Mouse (Mus musculus) embryonic facial prominence, embryonic 13.5 days (tissue): Measurements from ENCODE around the gene Pbx2. TPM values are rescaled to one million over a fixed set of nuclear protein-coding genes. Genes with fewer than 3 reads are reported as not detected.

Source experiments
- ATAC-seq: fragments of 200-750 bp; cut with Nextera tagmentation; 2 replicates; pipeline ENCODE4 v1.8.0; 2017; ENCODE audit warnings: low read depth; ENCODE audit not compliant: insufficient number of reproducible peaks, insufficient read depth, low FRiP score, low TSS enrichment
- H3K27ac ChIP-seq: fragments of 300-500 bp; sonication (generic); 2 replicates; pipeline ENCODE4 v1.5.1; 2015; ENCODE audit warnings: moderate library complexity, mild to moderate bottlenecking, inconsistent platforms
- H3K27me3 ChIP-seq: fragments of 300-500 bp; sonication (generic); 2 replicates; pipeline ENCODE4 v1.6.1; 2015; ENCODE audit warnings: mild to moderate bottlenecking, inconsistent platforms
- H3K36me3 ChIP-seq: fragments of 300-500 bp; sonication (generic); 2 replicates; pipeline ENCODE4 v1.6.1; 2015; ENCODE audit warnings: mild to moderate bottlenecking, inconsistent platforms
- H3K4me1 ChIP-seq: fragments of 300-500 bp; sonication (generic); 2 replicates; pipeline ENCODE4 v1.6.1; 2015; ENCODE audit warnings: inconsistent platforms
- H3K4me2 ChIP-seq: fragments of 300-500 bp; sonication (generic); 2 replicates; pipeline ENCODE4 v1.6.1; 2015; ENCODE audit warnings: moderate library complexity, mild to moderate bottlenecking, inconsistent platforms
- H3K4me3 ChIP-seq: fragments of 300-500 bp; sonication (generic); 2 replicates; pipeline ENCODE4 v1.5.1; 2015; ENCODE audit warnings: mild to moderate bottlenecking, inconsistent platforms
- H3K9ac ChIP-seq: fragments of 300-500 bp; sonication (generic); 2 replicates; pipeline ENCODE4 v1.6.1; 2015; ENCODE audit warnings: mild to moderate bottlenecking, inconsistent platforms
- H3K9me3 ChIP-seq: fragments of 300-500 bp; sonication (generic); 2 replicates; pipeline ENCODE4 v1.6.1; 2016; ENCODE audit warnings: inconsistent platforms
- WGBS: fragments of 180-500 bp; shearing (Covaris S2); methylation state at CpG from one replicate; pipeline ENCODE4 v1.1.7; 2015; ENCODE audit warnings: mixed read lengths; 5-methylcytosine and 5-hydroxymethylcytosine counted together
- polyA plus RNA-seq: library from polyadenylated mRNA; unstranded; fragments of >200 nt; fragmentation: Nextera tagmentation; extraction: Ambion mirVana; gene quantifications from 2 replicates; pipeline ENCODE4 v1.2.1, GENCODE M21; 2015

Pbx2 gene
- polyA plus RNA-seq, 1 experiment from 2014 or later, result 19.2 TPM

DNA sequence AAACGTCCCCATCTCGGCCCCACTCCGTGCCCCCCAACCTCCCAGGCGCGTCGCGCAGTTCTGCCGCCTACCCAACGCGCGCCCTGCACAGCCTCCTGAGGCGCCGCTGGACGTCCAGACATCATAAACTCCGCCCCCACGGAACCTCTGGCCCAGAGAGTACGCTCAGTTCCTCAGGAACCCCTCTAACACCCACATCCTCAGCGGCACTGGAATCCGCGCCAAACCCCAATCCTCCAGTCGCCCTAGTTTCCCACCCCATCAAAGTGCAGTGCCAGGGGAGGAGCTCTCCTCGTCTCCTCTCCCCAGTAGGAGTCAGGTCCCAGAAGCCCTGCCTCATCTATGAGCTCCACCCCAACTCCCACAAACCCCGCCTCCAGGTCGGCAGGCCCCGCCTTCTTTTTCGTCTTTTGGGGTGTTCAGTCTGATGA is 41.2 kb downstream of the Pbx2 start:
- 0 out of 2 replicates have a peak overlapping the region, but pooled peaks have one; percentile 22 for H3K27ac ChIP-seq
- H3K9me3 ChIP-seq, result no peaks in the 10 kb centered on the region
- H3K4me2 ChIP-seq, result peak overlapping the region; percentile 91
- H3K27me3 ChIP-seq, result peaks cover 49% of the 10 kb centered on the region
- ATAC-seq, result peak; percentile 52
- H3K4me1 ChIP-seq, result peaks cover 51% of the 10 kb centered on the region
- WGBS, result 1% methylated on average over 26 of the region's 26 CpGs
- H3K9ac ChIP-seq, result peak overlapping the region; percentile 67
- H3K36me3 ChIP-seq, result no peaks in the 10 kb centered on the region
- peak overlapping the region; percentile 46 for H3K4me3 ChIP-seq

DNA sequence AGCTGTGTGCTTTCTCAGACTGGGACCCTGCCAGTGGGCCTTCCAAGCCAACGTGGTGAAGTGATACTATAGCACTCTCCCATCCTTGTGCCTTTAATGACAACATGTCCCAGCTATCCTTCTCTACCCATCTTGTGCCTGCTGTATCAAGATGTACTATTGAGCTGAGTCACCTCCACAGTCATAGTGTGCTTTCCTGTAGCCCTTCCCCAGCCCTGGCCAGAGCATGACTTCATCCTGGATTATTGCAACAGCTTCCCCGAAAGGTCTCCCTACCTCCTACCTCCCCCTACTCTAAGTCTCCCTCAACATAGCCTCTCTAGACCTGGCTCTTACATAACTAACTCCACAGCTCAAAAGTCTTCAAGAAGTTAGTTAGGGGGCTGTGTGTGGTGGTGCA is 44.6 kb downstream of the Pbx2 start:
- WGBS, result 68% methylated on average over 2 of the region's 2 CpGs
- ATAC-seq, result no peak
- no peaks in the 10 kb centered on the region for H3K9me3 ChIP-seq
- H3K4me3 ChIP-seq, result no peak overlapping the region
- H3K27me3 ChIP-seq, result peaks cover 35% of the 10 kb centered on the region
- no peak overlapping the region for H3K27ac ChIP-seq
- H3K36me3 ChIP-seq, result no peaks in the 10 kb centered on the region
- H3K4me1 ChIP-seq, result peaks cover 23% of the 10 kb centered on the region
- H3K9ac ChIP-seq, result no peak overlapping the region
- no peak overlapping the region for H3K4me2 ChIP-seq

DNA sequence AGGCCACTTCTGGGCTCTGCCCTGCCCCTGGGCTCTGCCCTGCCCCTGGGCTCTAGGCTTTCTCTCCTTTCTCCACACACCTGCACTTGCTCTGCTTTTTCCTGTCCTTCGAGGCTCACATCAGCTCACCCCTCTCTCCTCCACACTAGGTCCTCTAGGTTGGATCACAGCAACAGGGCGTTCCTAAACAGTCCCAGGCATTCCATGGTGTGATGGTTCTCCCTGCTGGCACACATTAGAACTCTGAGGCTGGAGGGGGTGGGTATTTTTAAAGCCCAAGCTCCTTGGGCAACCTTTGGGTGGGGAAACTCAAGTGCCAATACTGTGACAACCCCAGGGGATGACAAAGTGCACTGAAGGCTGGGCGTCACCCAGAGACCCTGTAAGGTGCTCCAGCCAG is 46.4 kb downstream of the Pbx2 start:
- Histone ChIP-seq H3K27ac (peak overlapping the region; percentile 28; the same call in 1 of the 2 replicates), H3K4me1 (peaks cover 18% of the 10 kb centered on the region), H3K9me3 (no peaks in the 10 kb centered on the region), H3K4me3 (no peak overlapping the region), H3K4me2 (no peak overlapping the region), H3K9ac (0 out of 2 replicates have a peak overlapping the region, but pooled peaks have one; percentile 32), H3K27me3 (peaks cover 17% of the 10 kb centered on the region), H3K36me3 (no peaks in the 10 kb centered on the region)
- no peak for ATAC-seq
- WGBS, result 55% methylated on average over 3 of the region's 3 CpGs

DNA sequence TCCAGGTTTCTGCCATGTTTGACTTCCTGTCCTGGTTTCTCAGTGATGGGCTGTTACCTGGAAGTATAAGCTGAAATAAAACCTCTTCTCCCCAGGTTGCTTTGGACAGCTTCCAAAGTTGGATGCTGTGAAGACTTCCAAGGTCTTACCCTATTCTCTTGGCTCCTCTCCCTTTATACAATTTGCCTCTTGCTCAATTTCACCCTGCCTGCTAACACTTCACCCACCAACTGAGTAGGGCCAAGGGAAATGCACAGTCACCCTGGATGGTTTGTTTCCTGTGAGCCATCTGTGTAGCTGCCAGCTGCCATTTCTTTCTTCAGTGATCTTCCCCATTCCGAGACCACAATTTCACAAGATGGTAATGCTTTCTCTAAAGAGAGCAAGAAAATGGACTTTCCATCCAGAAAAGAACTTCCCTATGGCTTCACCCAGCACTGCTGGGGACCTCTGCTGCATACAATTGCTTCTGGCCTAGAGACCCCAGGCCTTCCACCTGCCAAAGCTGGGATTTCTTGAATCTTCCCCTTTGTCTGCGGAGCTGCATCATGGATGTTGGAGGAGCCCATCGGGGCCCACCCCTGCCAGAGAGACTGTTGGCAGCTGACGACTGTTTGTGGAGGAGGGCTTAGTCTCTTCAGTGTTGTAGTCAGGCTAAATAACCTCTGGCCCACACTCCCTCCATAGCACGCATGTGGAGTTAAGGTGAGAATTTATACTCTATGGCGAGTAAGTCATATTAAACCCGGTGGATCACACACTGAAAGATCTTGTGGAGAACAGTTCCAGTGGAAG is 48.6 kb downstream of the Pbx2 start:
- H3K36me3 ChIP-seq, result no peaks in the 10 kb centered on the region
- H3K27ac ChIP-seq, result no peak overlapping the region
- no peak for ATAC-seq
- H3K9me3 ChIP-seq, result no peaks in the 10 kb centered on the region
- H3K4me1 ChIP-seq, result peaks cover 17% of the 10 kb centered on the region
- 0 out of 2 replicates have a peak, but pooled peaks cover 2% of the 10 kb centered on the region for H3K27me3 ChIP-seq
- no peak overlapping the region for H3K9ac ChIP-seq
- WGBS, result 79% methylated on average over 7 of the region's 7 CpGs
- no peak overlapping the region for H3K4me2 ChIP-seq
- no peak overlapping the region for H3K4me3 ChIP-seq

DNA sequence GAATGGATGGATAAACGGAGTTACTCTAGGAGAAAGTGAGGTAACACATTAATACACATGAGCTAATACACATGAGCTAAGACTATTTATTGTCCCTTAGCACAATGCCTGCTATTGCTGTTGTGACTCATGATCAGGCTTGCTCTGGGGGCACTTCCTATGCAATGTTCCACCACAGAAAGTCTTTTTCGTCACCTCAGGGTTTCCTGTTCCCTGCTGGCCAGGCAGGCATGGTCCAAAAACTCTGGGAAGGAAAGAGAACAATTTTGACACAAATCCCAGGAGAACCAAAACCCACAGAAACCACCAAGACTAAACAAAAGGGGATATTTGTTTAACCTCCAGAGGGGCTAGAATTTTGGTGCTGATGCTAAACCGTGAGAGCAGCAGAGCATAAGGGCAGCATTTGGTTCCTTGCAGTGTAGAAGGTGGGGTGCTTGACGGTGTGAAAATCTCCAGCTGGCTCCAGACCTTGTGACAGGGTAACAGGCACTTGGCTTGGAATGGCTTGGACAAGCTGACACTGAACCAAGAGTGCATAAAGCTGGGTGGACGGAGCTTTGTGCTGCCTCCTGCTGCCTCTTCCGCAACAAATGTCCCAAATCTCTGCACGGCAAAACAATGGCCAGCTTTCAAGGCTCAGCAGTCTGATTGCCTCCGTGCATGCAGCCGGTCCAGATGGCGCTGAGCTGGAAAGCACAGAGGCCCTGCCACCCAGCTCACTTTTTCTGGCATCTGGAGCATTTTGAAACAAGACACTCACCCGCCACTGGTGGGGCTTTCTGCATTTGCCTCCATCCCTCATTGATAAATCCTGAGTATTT is 49.9 kb downstream of the Pbx2 start:
- ATAC-seq, result peak; percentile 29; the same call in 1 of the 2 replicates
- peaks cover 27% of the 10 kb centered on the region for H3K4me1 ChIP-seq
- no peak overlapping the region for H3K4me3 ChIP-seq
- H3K9me3 ChIP-seq, result no peaks in the 10 kb centered on the region
- H3K4me2 ChIP-seq, result peak overlapping the region; percentile 36
- H3K9ac ChIP-seq, result peak overlapping the region; percentile 47; the same call in 1 of the 2 replicates
- 12% methylated on average over 11 of the region's 11 CpGs for WGBS
- H3K27ac ChIP-seq, result peak overlapping the region; percentile 91
- H3K36me3 ChIP-seq, result no peaks in the 10 kb centered on the region
- no peaks in the 10 kb centered on the region for H3K27me3 ChIP-seq

DNA sequence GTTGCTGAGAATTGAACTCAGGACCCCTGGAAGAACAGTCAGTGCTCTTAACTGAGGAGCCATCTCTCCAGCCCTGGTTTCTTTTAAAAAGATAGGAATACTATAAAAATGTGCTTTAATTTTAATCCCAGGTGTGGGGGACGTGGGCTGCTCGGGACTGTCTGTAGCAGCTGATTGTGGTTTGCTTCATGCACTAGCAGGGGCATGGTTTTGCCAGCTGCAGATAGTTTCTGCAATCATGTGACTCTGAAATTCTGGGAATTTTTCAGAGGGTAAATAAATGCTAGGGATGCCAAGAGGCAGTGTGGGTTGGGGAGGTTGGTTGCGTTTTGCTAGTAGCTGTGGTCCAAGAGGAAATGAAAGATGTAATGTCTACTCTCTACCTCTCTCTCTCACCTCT is 50.9 kb downstream of the Pbx2 start:
- H3K27ac ChIP-seq, result peak overlapping the region; percentile 91
- 37% methylated on average over 3 of the region's 3 CpGs for WGBS
- no peak for ATAC-seq

DNA sequence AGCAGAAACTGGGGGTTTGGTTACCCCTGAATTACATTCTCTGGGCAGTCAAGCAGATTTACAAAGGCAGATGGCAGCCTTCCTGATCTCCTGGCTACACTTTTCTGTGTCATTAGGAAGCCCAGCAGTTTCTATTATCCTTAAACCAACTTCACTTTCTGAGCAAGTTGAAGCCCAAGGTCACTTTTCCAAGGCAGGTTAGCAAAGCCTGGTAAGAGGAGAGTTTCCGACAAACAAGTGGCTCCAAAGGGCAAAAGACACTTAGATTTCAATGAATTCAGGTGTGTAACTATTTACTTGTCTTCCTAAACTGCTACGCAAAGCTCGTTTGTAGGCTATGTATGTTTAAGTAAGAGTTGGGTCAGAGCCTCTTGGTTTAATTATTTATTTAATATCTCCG is 52.3 kb downstream of the Pbx2 start:
- no peak overlapping the region for H3K27ac ChIP-seq
- no peaks in the 10 kb centered on the region for H3K9me3 ChIP-seq
- H3K4me1 ChIP-seq, result peaks cover 43% of the 10 kb centered on the region
- no peak overlapping the region for H3K4me3 ChIP-seq
- no peaks in the 10 kb centered on the region for H3K27me3 ChIP-seq
- H3K4me2 ChIP-seq, result no peak overlapping the region
- no peaks in the 10 kb centered on the region for H3K36me3 ChIP-seq
- ATAC-seq, result no peak
- no peak overlapping the region for H3K9ac ChIP-seq
- WGBS, result 91% methylated on average over 4 of the region's 4 CpGs

More for the DNA sequence above, 50.9 kb downstream of the Pbx2 start:
- Histone ChIP-seq H3K36me3 (no peaks in the 10 kb centered on the region), H3K4me1 (peaks cover 33% of the 10 kb centered on the region), H3K4me2 (no peak overlapping the region), H3K4me3 (no peak overlapping the region), H3K9me3 (no peaks in the 10 kb centered on the region), H3K9ac (no peak overlapping the region), H3K27me3 (no peaks in the 10 kb centered on the region)

DNA sequence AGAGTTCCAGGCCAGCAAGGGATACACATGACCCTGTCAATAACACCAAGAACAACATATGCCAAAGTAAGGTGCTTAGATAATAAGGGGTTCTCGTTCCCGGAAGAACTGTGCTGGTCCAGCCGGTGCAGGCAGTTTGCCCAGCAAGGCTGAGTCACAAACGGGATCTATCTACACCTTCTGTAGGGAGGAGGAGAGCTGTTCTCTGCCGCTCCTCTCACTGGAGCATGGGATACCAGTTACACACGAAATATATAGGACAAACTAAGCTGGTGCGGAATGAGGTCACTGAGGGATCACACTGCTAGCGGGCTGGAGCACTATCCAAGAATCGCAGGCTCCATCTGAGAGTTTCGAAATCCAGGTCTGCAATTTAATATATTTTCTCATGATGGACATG is 52.9 kb downstream of the Pbx2 start:
- Histone ChIP-seq H3K4me3 (no peak overlapping the region), H3K27me3 (no peaks in the 10 kb centered on the region), H3K4me1 (peaks cover 48% of the 10 kb centered on the region), H3K36me3 (peaks cover 2% of the 10 kb centered on the region; the same call in 1 of the 2 replicates), H3K9me3 (no peaks in the 10 kb centered on the region), H3K27ac (no peak overlapping the region), H3K4me2 (peak overlapping the region; percentile 78; the same call in 1 of the 2 replicates), H3K9ac (no peak overlapping the region)
- 79% methylated on average over 10 of the region's 10 CpGs for WGBS
- ATAC-seq, result no peak

DNA sequence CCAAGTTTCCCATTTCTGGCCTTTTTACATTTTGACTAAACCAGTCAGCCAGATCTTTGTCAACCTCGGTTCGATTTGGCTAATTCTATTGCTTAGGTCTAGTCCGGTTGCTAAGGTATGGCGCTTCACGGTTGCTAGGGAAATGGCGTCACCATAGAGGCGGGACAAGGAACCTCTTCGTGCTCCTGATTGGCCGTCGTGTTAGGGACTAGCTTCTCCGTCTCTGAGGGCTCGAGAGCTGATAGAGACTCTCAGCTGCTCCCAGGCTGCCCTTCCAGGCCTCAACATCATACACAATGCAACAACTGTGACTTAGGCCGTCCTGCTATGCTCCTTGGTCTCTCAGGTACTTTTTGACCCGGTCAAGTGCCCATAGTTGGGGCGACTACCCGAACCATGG is 53.5 kb downstream of the Pbx2 start, which contains the start of gene Fkbpl:
TSS of gene Fkbpl (plus strand) at position 157 of the 400 bp plus-strand sequence.
- Histone ChIP-seq H3K27me3 (no peaks in the 10 kb centered on the region), H3K27ac (peak within 1 kb of the TSS; percentile 81)

DNA sequence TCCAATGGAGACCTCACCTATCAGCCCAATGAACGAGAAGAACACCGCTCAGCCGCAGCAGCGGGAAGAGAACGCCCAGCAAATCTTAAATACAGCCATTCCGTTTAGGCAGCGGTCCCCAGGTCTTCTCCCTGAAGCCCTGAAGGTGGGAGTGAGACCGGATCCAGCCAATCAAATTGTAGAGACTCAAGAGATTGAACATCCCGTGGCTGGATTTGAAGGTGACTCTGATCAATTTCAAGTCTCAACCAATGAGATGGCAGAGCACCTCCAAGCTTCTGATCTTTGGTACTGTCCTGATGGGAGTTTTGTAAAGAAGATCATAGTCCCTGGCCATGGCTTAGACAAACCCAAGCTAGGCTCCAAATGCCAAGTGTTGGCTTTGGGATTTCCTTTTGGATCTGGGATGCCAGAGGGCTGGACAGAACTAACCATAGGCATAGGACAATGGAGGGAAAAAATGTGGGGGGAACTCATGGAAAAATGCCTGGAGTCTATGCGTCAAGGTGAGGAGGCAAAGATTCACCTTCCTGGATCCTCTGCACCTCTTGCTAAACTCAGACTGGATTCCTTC is 54.3 kb downstream of the Pbx2 start:
- peak overlapping the region; percentile 79 for H3K9ac ChIP-seq
- H3K27ac ChIP-seq, result peak overlapping the region; percentile 81
- peak overlapping the region; percentile 100 for H3K4me3 ChIP-seq
- peaks cover 16% of the 10 kb centered on the region for H3K36me3 ChIP-seq
- H3K4me1 ChIP-seq, result peaks cover 48% of the 10 kb centered on the region
- H3K4me2 ChIP-seq, result peak overlapping the region; percentile 78
- no peaks in the 10 kb centered on the region for H3K27me3 ChIP-seq
- no peak for ATAC-seq
- no peaks in the 10 kb centered on the region for H3K9me3 ChIP-seq
- WGBS, result 43% methylated on average over 10 of the region's 10 CpGs

More for the DNA sequence above, 53.5 kb downstream of the Pbx2 start, which contains the start of gene Fkbpl:
- Histone ChIP-seq H3K4me2 (peak within 1 kb of the TSS; percentile 78), H3K9me3 (no peaks in the 10 kb centered on the region), H3K4me1 (peaks cover 49% of the 10 kb centered on the region), H3K9ac (peak within 1 kb of the TSS; percentile 79), H3K4me3 (peak within 1 kb of the TSS; percentile 100), H3K36me3 (peaks cover 9% of the 10 kb centered on the region)
- under 1% methylated on average over 16 of the region's 16 CpGs for WGBS
- ATAC-seq, result peak; percentile 74

DNA sequence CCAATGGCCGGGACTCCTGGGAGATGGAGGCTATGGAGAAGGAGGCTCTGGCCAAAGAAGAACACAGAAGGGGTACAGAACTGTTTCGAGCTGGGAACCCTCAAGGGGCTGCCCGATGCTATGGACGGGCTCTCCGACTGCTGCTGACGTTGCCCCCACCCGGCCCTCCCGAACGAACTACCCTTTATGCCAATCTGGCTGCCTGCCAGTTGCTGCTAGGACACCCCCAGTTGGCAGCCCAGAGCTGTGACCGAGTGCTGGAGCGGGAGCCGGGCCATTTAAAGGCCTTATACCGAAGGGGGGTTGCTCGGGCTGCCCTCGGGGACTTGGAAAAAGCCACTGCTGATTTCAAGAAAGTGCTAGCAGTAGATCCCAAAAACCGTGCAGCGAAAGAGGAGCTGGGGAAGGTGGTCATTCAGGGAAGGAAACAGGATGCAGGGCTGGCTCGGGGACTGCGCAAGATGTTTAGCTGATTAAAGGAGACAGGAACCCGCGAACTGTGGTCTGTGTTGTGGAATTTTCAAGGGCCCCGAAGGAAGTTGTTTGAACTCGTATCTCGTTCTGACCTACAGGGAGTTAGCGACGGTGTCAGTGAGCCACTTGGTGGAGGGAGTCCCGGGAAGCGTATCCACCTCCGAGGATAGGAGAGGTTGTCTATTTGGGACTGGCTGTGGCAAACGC is 54.9 kb downstream of the Pbx2 start:
- Histone ChIP-seq H3K27ac (no peak overlapping the region), H3K4me3 (peak overlapping the region; percentile 100), H3K36me3 (peaks cover 22% of the 10 kb centered on the region), H3K9me3 (no peaks in the 10 kb centered on the region), H3K9ac (no peak overlapping the region), H3K27me3 (no peaks in the 10 kb centered on the region), H3K4me2 (peak overlapping the region; percentile 78), H3K4me1 (peaks cover 41% of the 10 kb centered on the region)
- WGBS, result 89% methylated on average over 30 of the region's 30 CpGs
- ATAC-seq, result no peak
